Mouse (Mus musculus) testis, postnatal 10 days (tissue): ENCODE data around the gene Csmd2.

ENCODE experiments used
- DNase-seq: peaks from one replicate; pipeline ENCODE4 v3.0.0; 2021; ENCODE audit warnings: low spot score

Gene Csmd2

GRCm38 (mm10) chr4:128141161-128142101 is 153.8 kb downstream of the Csmd2 start:
- DNase-seq, result no peak

GRCm38 (mm10) chr4:128142279-128142678 is 154.6 kb downstream of the Csmd2 start:
- no peak for DNase-seq

- DNase-seq, result no peak
These were observed 155.5 kb downstream of the Csmd2 start for GRCm38 (mm10) chr4:128143147-128143546.

GRCm38 (mm10) chr4:128149524-128149923 is 161.9 kb downstream of the Csmd2 start:
- DNase-seq, result no peak

GRCm38 (mm10) chr4:128152066-128152465 is 164.4 kb downstream of the Csmd2 start:
- no peak for DNase-seq

GRCm38 (mm10) chr4:128153144-128153543 is 165.5 kb downstream of the Csmd2 start:
- DNase-seq, result no peak

GRCm38 (mm10) chr4:128155226-128155625 is 167.6 kb downstream of the Csmd2 start:
- no peak for DNase-seq

- DNase-seq, result no peak
These were observed 173.0 kb downstream of the Csmd2 start for GRCm38 (mm10) chr4:128160656-128161055.

- DNase-seq, result no peak
These were observed 182.5 kb downstream of the Csmd2 start for GRCm38 (mm10) chr4:128170181-128170580.

GRCm38 (mm10) chr4:128171233-128171632 is 183.6 kb downstream of the Csmd2 start:
- DNase-seq, result no peak

- DNase-seq, result no peak
These were observed 184.0 kb downstream of the Csmd2 start for GRCm38 (mm10) chr4:128171701-128172100.

- no peak for DNase-seq
These were observed 191.3 kb downstream of the Csmd2 start for GRCm38 (mm10) chr4:128178974-128179373.

- DNase-seq, result no peak
These were observed 191.9 kb downstream of the Csmd2 start for GRCm38 (mm10) chr4:128179581-128179980.

- DNase-seq, result no peak
These were observed 197.1 kb downstream of the Csmd2 start for GRCm38 (mm10) chr4:128184747-128185146.

GRCm38 (mm10) chr4:128194454-128194853 is 206.8 kb downstream of the Csmd2 start:
- no peak for DNase-seq

- no peak for DNase-seq
These were observed 230.4 kb downstream of the Csmd2 start for GRCm38 (mm10) chr4:128217991-128218595.

- DNase-seq, result no peak
These were observed 236.8 kb downstream of the Csmd2 start for GRCm38 (mm10) chr4:128224453-128224852.

- no peak for DNase-seq
These were observed 240.0 kb downstream of the Csmd2 start for GRCm38 (mm10) chr4:128227377-128228316.

GRCm38 (mm10) chr4:128233458-128233857 is 245.8 kb downstream of the Csmd2 start:
- no peak for DNase-seq

- no peak for DNase-seq
These were observed 251.5 kb downstream of the Csmd2 start for GRCm38 (mm10) chr4:128239113-128239512.

GRCm38 (mm10) chr4:128241075-128241853 is 253.6 kb downstream of the Csmd2 start:
- DNase-seq, result no peak
